Mouse (Mus musculus) bone marrow macrophage, adult 2 months (primary cell): Measurements from ENCODE around the gene Dact3.

Source experiments
- CTCF ChIP-seq: IDR thresholded peaks from 2 replicates; pipeline ENCODE4 v1.5.1; 2012; ENCODE audit warnings: low read depth, mild to moderate bottlenecking, low read length, moderate library complexity
- POLR2A ChIP-seq: IDR thresholded peaks from 2 replicates; pipeline ENCODE4 v1.6.1; 2012; ENCODE audit warnings: mild to moderate bottlenecking, low read depth, low read length, borderline replicate concordance

- TF ChIP-seq CTCF, result no peak
- no peak for TF ChIP-seq POLR2A
Observed at GRCm38 (mm10) chr7:16912360-16912759, 37.2 kb downstream of the Dact3 start.
